Mouse (Mus musculus) liver, postnatal 0 days (tissue): ENCODE measurements around the gene Fcgr2b.

ENCODE experiments used
- CTCF ChIP-seq: sonication (generic); IDR thresholded peaks from 2 replicates; pipeline ENCODE4 v1.5.1; 2016; ENCODE audit warnings: antibody characterized with exemption, low read depth
- EP300 ChIP-seq: IDR thresholded peaks from 2 replicates; pipeline ENCODE4 v1.6.1; 2016; ENCODE audit warnings: antibody characterized with exemption, low read depth, mild to moderate bottlenecking

DNA sequence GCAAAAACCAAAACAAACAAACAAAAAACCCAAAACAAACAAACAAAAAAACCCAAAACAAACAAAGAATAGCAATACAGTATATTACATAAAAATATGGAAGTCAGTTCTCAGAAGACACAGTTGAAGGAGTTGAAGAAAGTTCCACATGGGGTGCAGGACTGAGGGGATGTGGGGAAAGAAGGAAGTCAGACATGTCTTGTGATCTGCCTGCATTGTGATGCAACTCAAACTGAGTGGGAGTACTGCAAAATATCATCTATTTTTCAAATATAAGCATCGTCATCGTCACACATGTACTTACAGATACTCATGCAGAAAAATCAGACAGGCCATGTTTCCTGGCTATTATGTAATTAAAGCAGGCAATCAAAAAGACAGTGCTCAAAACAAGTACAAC, 23.2 kb downstream of the Fcgr2b start:
- TF ChIP-seq CTCF = no peak
- no peak for TF ChIP-seq EP300
